Mouse (Mus musculus) MEL-GATA-1-ER (cell line): ENCODE results near the gene Cenpm.
A peak's percentile ranks its signal among the peaks of the same experiment; 100 is the strongest.

Source experiments
- DNase-seq: peaks from one replicate; pipeline ENCODE4 v3.0.0-alpha.2; 2012; ENCODE audit warnings: low read depth; ENCODE audit errors: extremely low read depth

The Cenpm gene

DNA sequence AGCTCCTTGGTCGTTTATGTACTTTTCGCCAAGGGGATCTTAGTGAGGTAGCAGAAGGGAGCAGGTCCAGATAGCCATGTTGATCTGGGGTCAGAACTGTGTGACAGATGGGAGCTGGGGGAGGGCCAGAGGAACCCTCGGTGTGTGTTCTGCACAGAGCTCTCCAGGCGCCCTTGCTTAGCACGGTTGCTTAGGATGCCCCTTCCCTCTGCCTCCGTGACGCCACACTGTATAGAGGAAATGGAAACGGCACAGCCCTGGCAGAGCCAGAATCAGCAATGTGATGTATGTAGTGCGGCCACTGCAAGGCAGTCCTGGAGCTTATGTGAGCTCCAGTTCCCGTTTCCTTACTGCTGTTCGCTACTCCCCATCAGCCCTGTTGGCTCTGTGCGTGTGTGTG lies 48.2 kb downstream of the Cenpm start:
- DNase-seq, result no peak

- DNase-seq, result no peak
Observed at GRCm38 (mm10) chr15:82192617-82193016, 51.9 kb downstream of the Cenpm start.

- DNase-seq, result peak; percentile 39
Observed at GRCm38 (mm10) chr15:82188481-82189240, 55.9 kb downstream of the Cenpm start.

DNA sequence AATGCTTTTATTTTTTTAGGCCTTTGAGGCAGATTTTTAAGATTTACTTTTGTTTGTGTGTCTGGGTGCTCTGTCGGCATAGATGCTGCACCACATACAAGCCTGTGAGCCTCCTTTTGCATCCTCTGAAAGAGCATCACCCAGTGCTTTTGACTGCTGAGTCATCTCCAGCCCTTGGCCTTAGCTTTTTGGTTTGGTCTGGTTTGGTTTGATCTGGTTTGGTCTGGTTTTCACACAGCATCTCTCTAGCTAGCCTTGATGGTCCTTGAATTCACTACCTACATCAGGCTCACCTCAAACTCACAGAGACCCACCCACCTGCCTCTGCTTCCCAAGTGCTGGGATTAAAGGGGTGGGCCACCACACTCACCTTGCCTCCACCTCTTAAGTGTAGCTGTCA lies 56.6 kb downstream of the Cenpm start:
- DNase-seq, result no peak

- no peak for DNase-seq
Observed at GRCm38 (mm10) chr15:82187401-82187800, 57.1 kb downstream of the Cenpm start.

DNA sequence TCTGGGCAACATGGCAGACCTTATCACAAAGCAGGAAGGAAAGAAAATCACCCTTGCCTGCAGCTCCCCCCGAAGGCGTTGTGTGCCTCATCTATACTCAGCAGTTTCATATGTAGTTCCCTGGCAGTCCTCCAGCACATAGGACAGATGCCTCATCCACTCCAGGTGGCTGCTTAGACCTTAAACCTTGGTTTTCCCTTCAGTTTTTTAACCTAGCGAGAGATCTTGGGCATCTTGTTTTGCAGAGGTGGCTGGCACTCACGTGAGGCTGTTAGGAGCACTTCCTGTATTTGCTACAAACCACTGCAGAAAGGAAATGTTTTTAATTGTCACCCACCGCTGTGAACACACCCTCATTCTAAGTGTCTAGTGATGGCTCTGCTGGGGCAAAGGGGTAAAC lies 57.6 kb downstream of the Cenpm start:
- no peak for DNase-seq

GRCm38 (mm10) chr15:82186131-82186530 lies 58.4 kb downstream of the Cenpm start:
- DNase-seq, result no peak

- DNase-seq, result no peak
Observed at GRCm38 (mm10) chr15:82185062-82185783, 59.3 kb downstream of the Cenpm start.

DNA sequence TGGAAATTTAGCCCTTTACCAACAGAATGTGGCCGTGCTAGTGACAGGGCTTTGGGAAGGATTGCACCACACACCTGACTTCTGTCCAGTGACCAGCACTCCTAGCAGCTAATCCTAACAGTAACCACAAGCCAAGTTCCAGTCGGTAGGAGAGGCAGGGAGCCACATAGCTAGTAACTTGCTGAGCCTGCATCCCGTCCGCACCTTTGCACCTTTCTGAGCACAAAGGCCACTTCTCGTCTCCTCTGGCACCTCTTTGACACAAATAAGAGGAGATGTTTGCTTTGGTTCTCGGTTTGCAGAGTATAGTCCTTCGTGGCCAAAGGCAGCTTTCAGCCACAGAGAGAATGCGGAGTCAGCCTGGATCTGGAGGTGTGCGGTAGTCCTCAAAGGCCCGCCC lies 59.9 kb downstream of the Cenpm start:
- no peak for DNase-seq

DNA sequence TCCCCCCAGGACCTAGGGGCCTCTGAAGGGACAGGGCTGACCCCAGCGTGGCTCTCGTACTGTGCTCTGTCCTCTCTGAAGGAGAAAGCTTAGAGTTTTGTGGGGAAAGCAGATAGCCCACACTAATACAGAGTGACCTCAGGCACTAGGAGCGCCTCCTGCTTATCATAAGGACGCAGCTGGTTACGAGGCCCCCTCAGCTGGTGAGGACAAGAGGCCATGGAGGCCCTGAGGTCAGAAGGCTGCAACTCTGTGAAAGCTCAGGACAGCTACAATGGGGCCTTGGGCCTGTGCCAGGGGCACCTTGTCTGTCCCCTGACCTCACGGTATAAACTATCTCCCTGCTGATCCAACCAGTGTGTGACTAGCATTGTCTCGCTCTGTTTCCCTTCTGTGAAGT lies 60.4 kb downstream of the Cenpm start:
- no peak for DNase-seq
